Mouse (Mus musculus): ENCODE data around the gene Olfr380. TPM values are rescaled to one million over a fixed set of nuclear protein-coding genes. Genes with fewer than 3 reads are reported as not detected.

The Olfr380 gene
- total RNA-seq (2021): not detected
- long read RNA-seq, experiment 1: 0 reads
- long read RNA-seq, experiment 2: 0 reads

DNA sequence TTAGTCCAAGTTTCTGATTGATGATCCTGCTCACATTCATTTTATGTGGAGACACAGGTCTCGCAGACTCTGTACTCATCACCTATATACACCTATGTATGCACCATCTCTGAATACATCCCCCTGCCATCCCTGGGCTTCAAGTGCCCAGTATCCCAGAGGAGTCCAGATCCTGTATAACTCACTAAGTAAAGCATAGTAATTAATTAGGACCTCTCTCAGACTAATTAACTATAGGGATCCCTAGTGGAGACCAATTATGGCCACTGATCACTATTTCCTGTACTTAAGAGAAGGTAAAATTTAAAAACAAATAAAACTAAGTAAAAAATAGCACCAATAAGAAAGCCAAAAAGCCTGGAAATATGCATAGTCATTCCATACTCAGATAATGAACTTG lies at the start of gene Olfr380:
Gene Olfr380 (minus strand): TSS at position 101 of the 400 bp plus-strand sequence.
- no peak for DNase-seq

DNA sequence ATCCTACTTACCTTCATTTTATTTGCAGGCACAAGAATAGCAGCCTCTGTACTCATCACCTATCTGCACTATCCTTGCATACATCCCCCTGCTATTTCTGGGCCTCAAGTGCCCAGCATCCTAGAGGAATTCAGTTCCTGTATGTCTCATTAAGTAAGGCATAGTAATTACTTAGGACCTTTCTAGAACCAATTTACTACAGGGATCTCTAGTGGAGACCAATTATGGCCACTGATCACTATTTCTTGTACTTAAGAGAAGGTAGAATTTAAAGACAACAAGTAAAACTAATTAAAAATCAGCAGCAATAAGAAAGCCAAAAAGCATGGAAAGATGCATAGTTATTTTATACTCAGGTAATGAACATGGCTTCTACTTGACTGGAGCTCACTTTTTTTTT lies 34.2 kb upstream of the Olfr380 start, which contains the start of gene Olfr381:
Gene Olfr381 (minus strand): TSS at position 101 of the 400 bp plus-strand sequence.
- no peak for DNase-seq

DNA sequence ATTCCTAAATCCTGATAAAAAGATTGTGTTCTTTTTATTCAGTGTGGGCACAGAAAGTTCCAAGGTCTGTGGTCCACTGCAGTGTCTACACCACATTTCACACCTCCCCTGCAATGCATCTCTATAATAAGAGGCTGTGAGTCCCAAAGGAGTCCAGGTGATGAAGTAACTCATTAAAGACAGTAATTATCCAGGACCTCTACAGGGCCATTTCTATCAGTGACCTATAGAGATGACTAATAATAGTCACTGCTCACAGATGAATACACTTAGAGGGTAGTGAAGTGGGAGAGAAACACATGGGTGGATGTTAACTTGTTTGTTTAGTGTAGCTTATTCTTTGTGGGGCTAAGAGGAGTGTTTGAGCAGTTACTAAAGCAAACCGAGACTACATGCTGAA lies 28.9 kb downstream of the Olfr380 start, which contains the start of gene Olfr378:
Gene Olfr378 (minus strand): TSS at position 101 of the 400 bp plus-strand sequence.
- no peak for DNase-seq

Other genes starting within 250 kb of the Olfr380 start
- under 1 TPM in 1 of 2 experiments, not detected in 1; 0.16 TPM for gene Trpv1, start 223.2 kb downstream of the Olfr380 start, total RNA-seq (2021)
- gene Trpv3, start 190.1 kb downstream of the Olfr380 start, total RNA-seq (2021): under 1 TPM; 0.05 to 0.07 TPM
- gene Aspa, start 127.9 kb downstream of the Olfr380 start, total RNA-seq (2021): 1 to 10 TPM; 1.5 to 2.2 TPM
- gene Gm49340, start 127.8 kb downstream of the Olfr380 start, total RNA-seq (2021): not detected
- gene Spata22, start 127.8 kb downstream of the Olfr380 start, total RNA-seq (2021): not detected
- not detected for gene Olfr20, start 106.7 kb downstream of the Olfr380 start, total RNA-seq (2021)
- gene Olfr376, start 86.3 kb downstream of the Olfr380 start, total RNA-seq (2021): not detected
- gene Olfr1, start 57.9 kb downstream of the Olfr380 start, total RNA-seq (2021): not detected
- not detected for gene Olfr378, start 29.0 kb downstream of the Olfr380 start, total RNA-seq (2021)
- gene Olfr381, start 34.1 kb upstream of the Olfr380 start, total RNA-seq (2021): not detected
- gene Olfr382, start 59.7 kb upstream of the Olfr380 start, total RNA-seq (2021): not detected
- not detected for gene Olfr385, start 135.5 kb upstream of the Olfr380 start, total RNA-seq (2021)
- gene Olfr384, start 141.1 kb upstream of the Olfr380 start, total RNA-seq (2021): not detected
- not detected for gene Zfp735, start 231.3 kb upstream of the Olfr380 start, total RNA-seq (2021)

Data from gastrocnemius, postnatal 10 days (tissue).